Mouse (Mus musculus): ENCODE data around the gene Cbfa2t2.

GRCm38 (mm10) chr2:154566641-154567040 is 130.4 kb downstream of the Cbfa2t2 start:
- TF ChIP-seq CTCF (IDR thresholded peaks at IDR 0.05; ENCODE audit: low read depth) (no peak), EP300 (IDR thresholded peaks at IDR 0.05; ENCODE audit: low read depth) (no peak)
